In the genomic region with DNA sequence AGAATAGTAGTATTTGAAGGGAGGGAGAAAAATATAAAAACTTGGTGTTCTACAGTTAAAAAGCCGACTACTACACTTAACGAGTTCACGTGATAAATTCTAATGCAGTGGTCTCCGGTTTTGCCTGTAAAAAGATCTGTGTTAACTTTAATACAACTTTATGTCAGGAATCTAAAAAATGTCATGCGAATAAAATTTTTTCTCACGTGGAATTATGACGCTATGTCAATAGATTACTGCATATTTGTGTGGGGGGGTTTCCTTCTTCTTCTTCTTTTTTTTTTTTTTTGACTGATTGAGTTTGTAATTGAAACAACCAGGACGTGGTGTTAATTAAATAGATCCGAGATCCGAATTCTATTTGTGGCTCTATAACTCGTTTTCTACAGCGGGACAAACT, we compare ENCODE assay signal across 8 mouse cellular contexts. TPM values are rescaled to one million over a fixed set of nuclear protein-coding genes. Genes with fewer than 3 reads are reported as not detected.
DNase-seq lines count a peak whose midpoint lies in the region; ATAC-seq and TF ChIP-seq lines count a peak whose summit lies in the region.

No protein-coding gene starts in this region.

- no peaks in the 10 kb centered on the region for H3K36me3 ChIP-seq in embryonic facial prominence, embryonic 14.5 days (ENCODE audit: control insufficient read depth, insufficient read depth, low read length)
- H3K36me3 ChIP-seq in intestine, embryonic 15.5 days, result no peaks in the 10 kb centered on the region
- 0 out of 2 replicates have a peak, but pooled peaks cover under 1% of the 10 kb centered on the region for H3K36me3 ChIP-seq in neural tube, embryonic 12.5 days

- H3K27me3 ChIP-seq in embryonic facial prominence, embryonic 14.5 days (replicated peaks; ENCODE audit: control insufficient read depth, insufficient read depth, low read length), result no peaks in the 10 kb centered on the region
- no peaks in the 10 kb centered on the region for H3K27me3 ChIP-seq in intestine, embryonic 15.5 days (replicated peaks)
- no peaks in the 10 kb centered on the region for H3K27me3 ChIP-seq in neural tube, embryonic 12.5 days (replicated peaks)

- no peak overlapping the region for H3K27ac ChIP-seq in embryonic facial prominence, embryonic 14.5 days (replicated peaks; ENCODE audit: low read depth, low read length)
- no peak overlapping the region for H3K27ac ChIP-seq in intestine, embryonic 15.5 days
- H3K27ac ChIP-seq in neural tube, embryonic 12.5 days, result no peak overlapping the region

- intact Hi-C loops in left cerebral cortex, postnatal 4 days (cut with DNase I), result no loop called here

- no peak for TF ChIP-seq CTCF in lung, adult 2 months (IDR thresholded peaks at IDR 0.05; ENCODE audit: insufficient read depth, low read length)

- ATAC-seq in embryonic facial prominence, embryonic 14.5 days (ENCODE audit: low read depth), result no peak
- ATAC-seq in intestine, embryonic 15.5 days, result no peak
- ATAC-seq in neural tube, embryonic 12.5 days (ENCODE audit: low FRiP score, low read depth), result no peak

- no peaks in the 10 kb centered on the region for H3K9me3 ChIP-seq in embryonic facial prominence, embryonic 14.5 days (ENCODE audit: control insufficient read depth, low read length)
- H3K9me3 ChIP-seq in intestine, embryonic 15.5 days, result no peaks in the 10 kb centered on the region
- H3K9me3 ChIP-seq in neural tube, embryonic 12.5 days, result no peaks in the 10 kb centered on the region

- peaks cover 12% of the 10 kb centered on the region for H3K4me1 ChIP-seq in lung, adult 2 months (ENCODE audit: control insufficient read depth, insufficient read depth, low read length)
- H3K4me1 ChIP-seq in embryonic facial prominence, embryonic 14.5 days (ENCODE audit: control insufficient read depth, insufficient read depth, low read length), result peaks cover 26% of the 10 kb centered on the region
- peaks cover 12% of the 10 kb centered on the region for H3K4me1 ChIP-seq in intestine, embryonic 15.5 days (replicated peaks)
- H3K4me1 ChIP-seq in neural tube, embryonic 12.5 days, result peaks cover 14% of the 10 kb centered on the region

- peak overlapping the region; percentile 69 for H3K4me3 ChIP-seq in lung, adult 2 months (replicated peaks; ENCODE audit: extremely low read depth, low read depth, low read length)
- peak overlapping the region; percentile 96 for H3K4me3 ChIP-seq in embryonic facial prominence, embryonic 14.5 days (ENCODE audit: low read depth, low read length)
- peak overlapping the region; percentile 90 for H3K4me3 ChIP-seq in intestine, embryonic 15.5 days (replicated peaks)
- peak overlapping the region; percentile 94 for H3K4me3 ChIP-seq in neural tube, embryonic 12.5 days

- H3K4me2 ChIP-seq in embryonic facial prominence, embryonic 14.5 days (ENCODE audit: low read depth, low read length), result peak overlapping the region; percentile 69
- peak overlapping the region; percentile 54 for H3K4me2 ChIP-seq in intestine, embryonic 15.5 days (replicated peaks)
- H3K4me2 ChIP-seq in neural tube, embryonic 12.5 days (replicated peaks), result peak overlapping the region; percentile 65

- TF ChIP-seq POLR2A in lung, adult 2 months (IDR thresholded peaks at IDR 0.05; ENCODE audit: borderline replicate concordance, extremely low read depth, low read depth, low read length), result no peak

- H3K9ac ChIP-seq in embryonic facial prominence, embryonic 14.5 days (ENCODE audit: low read depth, low read length), result peak overlapping the region; percentile 92
- H3K9ac ChIP-seq in intestine, embryonic 15.5 days, result peak overlapping the region; percentile 91
- H3K9ac ChIP-seq in neural tube, embryonic 12.5 days, result peak overlapping the region; percentile 95

- WGBS in lung, adult 2 months, result 10% methylated on average over 12 of the region's 12 CpGs
- WGBS in embryonic facial prominence, embryonic 14.5 days, result 9% methylated on average over 12 of the region's 12 CpGs
- WGBS in intestine, embryonic 15.5 days, result 17% methylated on average over 12 of the region's 12 CpGs
- WGBS in neural tube, embryonic 12.5 days, result 23% methylated on average over 12 of the region's 12 CpGs

- DNase-seq in lung, adult 2 months, result no peak
- DNase-seq in lung, postnatal 4 days, result no peak
- no peak for DNase-seq in embryonic facial prominence, embryonic 14.5 days (ENCODE audit: low spot score)
- DNase-seq in spleen, adult 12 weeks (ENCODE audit: low spot score), result no peak
- DNase-seq in left cerebral cortex, postnatal 4 days, result no peak
- DNase-seq in layer of hippocampus, postnatal 14 days (ENCODE audit: low spot score in 2 of 2), result no peak

RNA-seq across cellular contexts. Expression of a gene that starts 1.2 kb away (rescaled TPM):
- polyA plus RNA-seq in lung, adult 2 months (2012; rRNA removed), result 212 and 283 TPM in 2 replicates
- polyA plus RNA-seq in embryonic facial prominence, embryonic 14.5 days (2014; fragmentation: Nextera tagmentation; extraction: Ambion mirVana), result 74.3 and 81.3 TPM in 2 replicates
- polyA plus RNA-seq in intestine, embryonic 15.5 days (2015; fragmentation: Nextera tagmentation; extraction: Ambion mirVana), result 81.9 and 87.5 TPM in 2 replicates
- 114 and 120 TPM in 2 replicates for polyA plus RNA-seq in neural tube, embryonic 12.5 days (2016; fragmentation: Nextera tagmentation; extraction: Ambion mirVana)
- total RNA-seq in left cerebral cortex, postnatal 4 days (2021), result 100 to 1,000 TPM; 203 to 212 TPM
- 100 to 1,000 TPM; 179 to 185 TPM for total RNA-seq in layer of hippocampus, postnatal 14 days (2021)
